Mouse (Mus musculus) testis, adult 2 months (tissue): ENCODE results near the gene Zfp277. TPM values are rescaled to one million over a fixed set of nuclear protein-coding genes. Genes with fewer than 3 reads are reported as not detected.

ENCODE experiments used
- H3K27ac ChIP-seq: fragments of 200-500 bp; 2 replicates; pipeline ENCODE4 v1.5.1; 2012; ENCODE audit warnings: low read depth, low read length; ENCODE audit not compliant: control insufficient read depth, insufficient read depth
- H3K27me3 ChIP-seq: fragments of 200-500 bp; 2 replicates; pipeline ENCODE4 v1.6.1; 2012; ENCODE audit warnings: mild to moderate bottlenecking, low read length, moderate library complexity; ENCODE audit not compliant: control insufficient read depth, insufficient read depth
- H3K36me3 ChIP-seq: fragments of 200-500 bp; 2 replicates; pipeline ENCODE4 v1.6.1; 2012; ENCODE audit warnings: mild to moderate bottlenecking, low read length; ENCODE audit not compliant: control insufficient read depth, insufficient read depth
- H3K4me1 ChIP-seq: fragments of 200-500 bp; 2 replicates; pipeline ENCODE4 v1.6.1; 2012; ENCODE audit warnings: low read length; ENCODE audit not compliant: control insufficient read depth, insufficient read depth
- H3K4me3 ChIP-seq: fragments of 200-500 bp; 2 replicates; pipeline ENCODE4 v1.5.1; 2012; ENCODE audit warnings: low read depth, mild to moderate bottlenecking, low read length, moderate library complexity, mixed read lengths; ENCODE audit not compliant: control insufficient read depth
- CTCF ChIP-seq: fragments of 200-500 bp; IDR thresholded peaks from 2 replicates; pipeline ENCODE4 v1.5.1; 2012; ENCODE audit warnings: low read depth, mild to moderate bottlenecking, inconsistent platforms, low read length, moderate library complexity; ENCODE audit not compliant: control insufficient read depth, insufficient read depth, insufficient replicate concordance
- POLR2A ChIP-seq: fragments of 200-500 bp; IDR thresholded peaks from 2 replicates; pipeline ENCODE4 v1.6.1; 2012; ENCODE audit warnings: low read depth, mild to moderate bottlenecking, inconsistent platforms, low read length, moderate library complexity; ENCODE audit not compliant: control insufficient read depth
- polyA plus RNA-seq: library from polyadenylated mRNA; depleted of rRNA; stranded (reverse); fragments of >200 nt; gene quantifications from 2 replicates; pipeline ENCODE4 v1.2.3, GENCODE M21; 2012; rRNA removed

Zfp277 gene
- polyA plus RNA-seq, 1 experiment, result 3.2 TPM

DNA sequence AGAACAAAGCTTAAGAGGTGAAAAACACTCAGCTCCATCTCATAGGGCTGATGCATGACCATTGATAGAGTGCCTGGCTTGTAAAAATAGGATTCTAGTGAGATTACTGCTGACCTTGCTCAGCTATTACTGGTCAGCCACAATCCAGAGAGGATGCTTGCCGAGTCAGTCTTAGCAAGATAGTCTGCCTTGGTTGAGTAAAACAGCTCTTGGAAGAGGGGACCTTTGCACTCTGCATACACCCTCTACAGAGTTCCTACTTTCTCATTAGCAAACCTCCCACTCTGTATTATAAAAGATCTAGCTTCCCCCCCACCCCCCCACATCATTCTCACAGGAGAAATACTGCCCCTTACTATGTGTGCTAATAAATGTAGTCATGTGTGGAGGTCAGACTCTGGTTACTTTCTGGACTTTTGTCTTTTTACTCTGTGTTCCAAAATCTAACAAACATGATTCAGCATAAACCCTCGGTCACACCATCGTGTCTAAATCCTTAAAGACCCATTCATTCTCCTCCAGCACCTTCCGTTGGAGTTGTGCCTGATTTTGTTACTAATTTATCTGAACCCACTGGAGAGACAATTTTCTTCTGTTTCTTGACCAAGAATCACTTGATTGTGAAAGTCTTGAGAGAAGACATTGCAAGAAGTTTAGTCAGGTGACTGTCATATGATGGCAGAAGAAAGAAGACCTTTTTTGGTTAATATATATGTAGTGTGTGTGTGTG is 164.9 kb downstream of the Zfp277 start:
- Histone ChIP-seq H3K4me3 (no peak overlapping the region), H3K36me3 (no peaks in the 10 kb centered on the region), H3K27ac (no peak overlapping the region), H3K4me1 (no peaks in the 10 kb centered on the region), H3K27me3 (no peaks in the 10 kb centered on the region)
- no peak for TF ChIP-seq POLR2A
- no peak for TF ChIP-seq CTCF

DNA sequence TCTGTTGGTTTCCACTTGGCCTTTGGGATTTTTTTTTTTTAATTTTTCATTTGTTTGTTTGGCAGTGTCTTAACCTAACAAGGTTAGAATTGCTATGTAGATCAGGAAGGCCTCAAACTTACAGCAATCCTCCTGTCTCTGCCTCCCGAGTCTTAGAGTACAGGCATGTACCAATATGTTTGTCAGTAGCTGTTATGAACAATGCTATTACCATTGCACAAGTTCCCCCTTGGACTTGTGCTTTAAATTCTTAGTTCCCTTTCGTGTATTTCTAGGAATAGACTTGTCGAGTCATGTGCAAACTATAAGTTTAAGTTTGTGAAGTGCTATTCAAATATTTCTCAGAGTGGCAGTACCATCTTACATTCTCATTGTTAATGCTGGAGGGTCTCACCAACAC is 168.1 kb downstream of the Zfp277 start:
- no peak overlapping the region for H3K27ac ChIP-seq
- no peak for TF ChIP-seq POLR2A
- TF ChIP-seq CTCF, result no peak
- no peak overlapping the region for H3K4me3 ChIP-seq
- no peaks in the 10 kb centered on the region for H3K4me1 ChIP-seq
- no peaks in the 10 kb centered on the region for H3K27me3 ChIP-seq
- H3K36me3 ChIP-seq, result no peaks in the 10 kb centered on the region

DNA sequence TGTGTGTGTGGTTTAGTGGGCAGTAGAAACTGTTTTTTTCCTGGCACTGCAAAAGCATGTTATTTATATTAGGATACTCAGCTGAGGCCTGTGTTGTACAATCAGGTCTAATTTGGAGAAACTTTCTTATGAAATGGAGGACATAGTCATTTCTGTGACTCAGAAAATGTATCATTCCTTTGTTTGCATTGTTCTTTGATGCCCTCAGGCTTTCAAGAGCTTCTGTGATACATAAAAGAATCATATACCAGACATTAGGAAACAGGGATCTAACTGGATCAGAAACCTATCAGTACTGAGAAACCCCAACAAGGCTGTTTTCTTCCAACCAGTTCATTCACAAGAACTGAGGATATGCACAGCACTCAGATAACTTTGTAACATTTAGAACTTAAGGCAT is 170.8 kb downstream of the Zfp277 start:
- Histone ChIP-seq H3K27me3 (no peaks in the 10 kb centered on the region), H3K27ac (no peak overlapping the region), H3K36me3 (no peaks in the 10 kb centered on the region), H3K4me3 (no peak overlapping the region), H3K4me1 (no peaks in the 10 kb centered on the region)
- TF ChIP-seq CTCF, result no peak
- no peak for TF ChIP-seq POLR2A

DNA sequence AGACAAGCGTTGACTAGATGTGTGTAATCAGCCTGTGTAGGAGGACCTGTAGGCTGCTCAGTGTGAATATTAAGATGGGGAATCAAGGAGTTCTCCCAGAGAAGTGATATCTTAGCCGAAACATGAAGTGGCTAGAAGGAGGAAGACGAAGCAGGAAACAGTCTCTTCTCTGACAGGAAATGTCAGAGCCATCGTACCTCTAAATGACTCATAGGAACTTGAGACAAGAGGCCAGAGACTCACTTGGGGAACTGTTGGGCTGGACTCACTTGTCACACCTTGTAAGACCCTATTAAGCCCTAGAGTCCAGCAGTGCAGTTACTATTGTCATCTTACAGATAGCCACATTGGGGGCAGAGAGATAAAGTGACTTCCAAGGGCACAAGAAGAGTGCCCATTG is 172.4 kb downstream of the Zfp277 start:
- no peak overlapping the region for H3K4me3 ChIP-seq
- no peak overlapping the region for H3K27ac ChIP-seq

GRCm38 (mm10) chr12:40272710-40273109 is 173.0 kb downstream of the Zfp277 start:
- no peaks in the 10 kb centered on the region for H3K27me3 ChIP-seq
- H3K4me1 ChIP-seq, result no peaks in the 10 kb centered on the region
- TF ChIP-seq CTCF, result no peak
- no peak for TF ChIP-seq POLR2A

More for the DNA sequence above, 172.4 kb downstream of the Zfp277 start:
- Histone ChIP-seq H3K4me1 (no peaks in the 10 kb centered on the region), H3K36me3 (no peaks in the 10 kb centered on the region), H3K27me3 (no peaks in the 10 kb centered on the region)
- TF ChIP-seq CTCF (no peak), POLR2A (no peak)

DNA sequence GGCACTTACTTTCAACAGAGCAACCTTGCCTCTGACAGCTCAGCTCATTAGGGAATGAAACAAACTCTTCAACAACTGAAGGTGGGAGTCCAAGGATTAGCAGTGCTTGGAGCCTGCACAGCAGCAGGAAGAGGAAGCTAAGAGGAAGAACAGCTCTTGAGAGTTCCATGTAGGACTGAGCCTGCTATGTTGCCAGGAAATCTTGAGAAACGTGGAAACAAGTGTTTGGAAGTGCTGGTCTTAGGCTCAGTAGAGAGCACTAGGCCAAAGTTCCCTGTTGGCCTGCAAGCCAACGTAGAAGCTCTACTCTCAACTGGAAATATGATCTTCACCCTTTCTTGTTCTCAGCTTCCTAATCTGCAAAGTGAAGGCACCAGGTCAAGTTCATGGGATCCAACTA is 177.4 kb downstream of the Zfp277 start:
- TF ChIP-seq CTCF, result no peak
- TF ChIP-seq POLR2A, result no peak
- Histone ChIP-seq H3K4me3 (no peak overlapping the region), H3K27me3 (no peaks in the 10 kb centered on the region), H3K4me1 (no peaks in the 10 kb centered on the region), H3K27ac (no peak overlapping the region), H3K36me3 (no peaks in the 10 kb centered on the region)

More at GRCm38 (mm10) chr12:40272710-40273109, 173.0 kb downstream of the Zfp277 start:
- H3K36me3 ChIP-seq, result no peaks in the 10 kb centered on the region
- H3K27ac ChIP-seq, result no peak overlapping the region
- H3K4me3 ChIP-seq, result no peak overlapping the region

Other genes with a start within 250 kb of the Zfp277 start
- not detected in 2 replicates for gene Lsmem1, start 246.4 kb downstream of the Zfp277 start, polyA plus RNA-seq
- gene Ifrd1, start 197.4 kb downstream of the Zfp277 start, polyA plus RNA-seq, result 7.7 and 11.3 TPM in 2 replicates
- 0.56 and 0.59 TPM in 2 replicates for gene Dock4, start 50 bp upstream of the Zfp277 start, polyA plus RNA-seq